Mouse (Mus musculus): ENCODE results near the gene Efcab11. TPM values are rescaled to one million over a fixed set of nuclear protein-coding genes. Genes with fewer than 3 reads are reported as not detected.

The Efcab11 gene
- polyA plus RNA-seq, 1 experiment, result 0.20 TPM

DNA sequence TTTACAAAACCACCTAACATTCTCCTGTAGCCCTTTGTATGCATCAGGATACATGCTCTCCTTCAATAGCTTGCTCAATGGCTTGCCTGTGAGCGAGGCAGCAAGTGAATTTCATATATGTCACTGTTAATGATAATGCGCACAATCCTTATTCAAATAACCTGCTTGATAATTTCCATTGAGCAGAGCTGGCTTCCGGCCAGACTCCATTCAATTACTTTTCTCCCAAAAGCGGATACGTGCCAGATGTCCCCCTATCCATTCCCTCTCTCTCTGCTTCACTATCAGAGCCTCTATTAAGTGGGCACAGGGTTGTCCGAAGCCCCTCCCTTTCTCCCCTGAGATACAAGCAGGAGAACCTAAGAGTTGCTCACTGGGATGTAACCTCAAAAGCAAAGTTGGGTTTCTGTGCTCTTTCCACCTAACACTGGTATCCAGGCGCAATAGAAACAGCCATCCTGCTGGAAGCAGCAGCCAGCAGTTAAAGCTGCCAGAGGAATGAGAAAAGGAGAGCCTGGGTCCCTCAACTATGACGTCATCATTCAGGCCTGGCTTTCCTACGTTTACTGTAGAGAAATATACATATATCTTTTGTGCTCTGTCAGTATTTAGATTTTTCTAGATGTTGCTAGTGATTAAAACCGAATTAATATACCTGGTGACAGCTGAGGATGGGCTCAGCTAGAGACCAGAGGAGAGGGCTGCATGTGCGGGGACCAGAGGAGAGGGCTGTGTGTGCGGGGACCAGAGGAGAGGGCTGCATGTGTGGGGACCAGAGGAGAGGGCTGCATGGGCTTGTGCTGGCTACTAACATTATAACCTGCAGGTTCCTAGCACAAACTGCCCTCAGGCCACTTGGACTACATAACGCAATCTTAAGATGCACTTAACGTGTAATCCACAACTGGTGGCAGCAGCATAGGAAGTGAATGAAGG is 30.6 kb downstream of the Efcab11 start:
- Histone ChIP-seq H3K36me3 (ENCODE audit: control insufficient read depth, insufficient read depth, low read length) (no peaks in the 10 kb centered on the region), H3K4me3 (ENCODE audit: low read depth, low read length) (no peak overlapping the region), H3K27me3 (ENCODE audit: control insufficient read depth, insufficient read depth, low read length) (no peaks in the 10 kb centered on the region), H3K27ac (ENCODE audit: insufficient read depth, low read depth, low read length) (no peak overlapping the region), H3K4me1 (ENCODE audit: control insufficient read depth, insufficient read depth, insufficient read length, low read length) (no peaks in the 10 kb centered on the region)
- WGBS, result 79% methylated on average over 14 of the region's 14 CpGs
- TF ChIP-seq POLR2A (IDR thresholded peaks at IDR 0.05; ENCODE audit: low read depth, low read length) (no peak), CTCF (IDR thresholded peaks at IDR 0.05; ENCODE audit: extremely low read depth, insufficient read length, insufficient replicate concordance, low read depth, low read length) (no peak)

DNA sequence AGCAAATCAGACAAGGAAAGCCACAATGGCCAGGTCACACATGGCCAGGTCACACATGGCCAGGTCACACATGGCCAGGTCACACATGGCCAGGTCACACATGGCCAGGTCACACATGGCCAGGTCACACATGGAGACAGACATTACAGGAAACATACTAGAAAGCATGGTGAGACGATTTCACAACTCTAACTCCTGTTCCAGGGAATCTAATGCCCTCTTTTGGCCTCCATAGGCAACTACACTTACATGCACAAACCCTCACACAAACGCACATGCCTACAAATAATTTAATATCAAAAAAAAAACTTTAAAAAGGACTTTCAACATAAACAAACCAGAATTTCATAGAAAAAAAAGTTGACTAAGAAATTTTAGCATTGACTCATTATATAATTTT is 34.2 kb downstream of the Efcab11 start:
- Histone ChIP-seq H3K4me1 (ENCODE audit: control insufficient read depth, insufficient read depth, insufficient read length, low read length) (no peaks in the 10 kb centered on the region), H3K36me3 (ENCODE audit: control insufficient read depth, insufficient read depth, low read length) (no peaks in the 10 kb centered on the region), H3K27ac (ENCODE audit: insufficient read depth, low read depth, low read length) (no peak overlapping the region), H3K27me3 (ENCODE audit: control insufficient read depth, insufficient read depth, low read length) (no peaks in the 10 kb centered on the region), H3K4me3 (ENCODE audit: low read depth, low read length) (no peak overlapping the region)
- 83% methylated on average over 2 of the region's 2 CpGs for WGBS
- no peak for TF ChIP-seq CTCF (IDR thresholded peaks at IDR 0.05; ENCODE audit: extremely low read depth, insufficient read length, insufficient replicate concordance, low read depth, low read length)
- no peak for TF ChIP-seq POLR2A (IDR thresholded peaks at IDR 0.05; ENCODE audit: low read depth, low read length)

DNA sequence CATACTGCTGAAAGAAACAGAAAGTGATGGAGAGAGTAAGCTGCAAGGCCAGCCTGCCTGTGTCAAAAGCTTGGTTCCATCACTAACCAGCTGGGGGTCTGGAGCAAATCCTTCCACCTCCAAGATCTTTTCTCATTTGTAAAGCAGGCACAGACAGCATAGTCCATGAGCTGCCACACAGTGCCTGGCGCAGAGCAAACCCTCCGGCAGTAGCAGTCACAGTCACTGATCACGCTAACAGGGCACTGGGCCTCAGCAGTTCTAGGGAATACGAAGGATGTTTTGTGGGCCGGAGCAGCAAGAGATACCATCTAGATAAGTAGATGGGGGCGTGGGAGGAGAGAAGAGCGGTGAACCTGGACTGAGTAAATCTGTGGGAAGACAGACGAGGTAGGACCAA is 39.3 kb downstream of the Efcab11 start:
- Histone ChIP-seq H3K4me1 (ENCODE audit: control insufficient read depth, insufficient read depth, insufficient read length, low read length) (no peaks in the 10 kb centered on the region), H3K36me3 (ENCODE audit: control insufficient read depth, insufficient read depth, low read length) (no peaks in the 10 kb centered on the region), H3K4me3 (ENCODE audit: low read depth, low read length) (no peak overlapping the region), H3K27ac (ENCODE audit: insufficient read depth, low read depth, low read length) (no peak overlapping the region), H3K27me3 (ENCODE audit: control insufficient read depth, insufficient read depth, low read length) (no peaks in the 10 kb centered on the region)
- no peak for TF ChIP-seq POLR2A (IDR thresholded peaks at IDR 0.05; ENCODE audit: low read depth, low read length)
- TF ChIP-seq CTCF (IDR thresholded peaks at IDR 0.05; ENCODE audit: extremely low read depth, insufficient read length, insufficient replicate concordance, low read depth, low read length), result no peak
- WGBS, result 95% methylated on average over 8 of the region's 8 CpGs

DNA sequence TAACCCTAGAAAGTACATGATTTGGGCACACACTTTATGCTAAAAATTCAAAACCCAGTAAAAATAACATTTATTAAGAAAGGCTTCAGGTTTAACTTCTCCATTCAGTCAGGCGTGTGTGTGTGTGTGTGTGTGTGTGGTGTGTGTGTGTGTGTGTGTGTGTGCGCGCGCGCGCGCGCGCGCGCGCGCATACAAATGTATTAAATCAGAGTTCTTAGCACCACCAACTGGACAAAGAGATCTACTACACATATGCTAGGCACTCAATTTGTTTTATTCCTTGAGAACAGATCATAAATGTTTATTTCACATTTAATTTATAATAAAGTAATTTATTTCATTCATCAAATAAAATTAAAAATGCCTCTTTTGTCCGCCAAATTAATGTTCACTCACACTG is 45.5 kb downstream of the Efcab11 start:
- Histone ChIP-seq H3K36me3 (ENCODE audit: control insufficient read depth, insufficient read depth, low read length) (no peaks in the 10 kb centered on the region), H3K4me3 (ENCODE audit: low read depth, low read length) (no peak overlapping the region), H3K4me1 (ENCODE audit: control insufficient read depth, insufficient read depth, insufficient read length, low read length) (peaks cover 3% of the 10 kb centered on the region; the same call in 1 of the 2 replicates), H3K27ac (ENCODE audit: insufficient read depth, low read depth, low read length) (no peak overlapping the region), H3K27me3 (ENCODE audit: control insufficient read depth, insufficient read depth, low read length) (no peaks in the 10 kb centered on the region)
- TF ChIP-seq POLR2A (IDR thresholded peaks at IDR 0.05; ENCODE audit: low read depth, low read length) (no peak), CTCF (IDR thresholded peaks at IDR 0.05; ENCODE audit: extremely low read depth, insufficient read length, insufficient replicate concordance, low read depth, low read length) (0 out of 2 replicates have a peak, but pooled peaks have one; percentile 29)
- WGBS, result 81% methylated on average over 14 of the region's 14 CpGs

DNA sequence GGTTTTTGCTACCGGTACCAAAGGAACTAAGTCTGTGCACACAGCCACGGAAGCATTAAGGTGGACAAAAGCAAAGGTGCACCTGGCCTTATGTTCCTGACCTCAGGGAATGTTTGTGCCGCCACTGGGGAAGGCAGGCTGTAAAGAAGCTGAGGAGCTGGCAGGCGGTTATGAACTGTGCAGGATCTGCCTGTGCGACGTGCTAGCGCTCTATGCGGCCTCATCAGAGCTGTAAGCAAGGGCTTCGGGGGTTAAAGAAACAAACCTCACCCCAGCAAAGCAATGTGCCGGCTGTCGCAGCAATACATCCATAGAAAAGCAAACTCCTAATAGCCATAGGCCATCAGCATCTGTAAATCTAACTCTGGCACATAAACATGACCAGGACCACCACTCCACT is 46.1 kb downstream of the Efcab11 start:
- Histone ChIP-seq H3K27ac (ENCODE audit: insufficient read depth, low read depth, low read length) (no peak overlapping the region), H3K4me3 (ENCODE audit: low read depth, low read length) (no peak overlapping the region), H3K4me1 (ENCODE audit: control insufficient read depth, insufficient read depth, insufficient read length, low read length) (peaks cover 3% of the 10 kb centered on the region; the same call in 1 of the 2 replicates), H3K27me3 (ENCODE audit: control insufficient read depth, insufficient read depth, low read length) (no peaks in the 10 kb centered on the region), H3K36me3 (ENCODE audit: control insufficient read depth, insufficient read depth, low read length) (no peaks in the 10 kb centered on the region)
- TF ChIP-seq POLR2A (IDR thresholded peaks at IDR 0.05; ENCODE audit: low read depth, low read length), result no peak
- no peak for TF ChIP-seq CTCF (IDR thresholded peaks at IDR 0.05; ENCODE audit: extremely low read depth, insufficient read length, insufficient replicate concordance, low read depth, low read length)
- 93% methylated on average over 11 of the region's 11 CpGs for WGBS

DNA sequence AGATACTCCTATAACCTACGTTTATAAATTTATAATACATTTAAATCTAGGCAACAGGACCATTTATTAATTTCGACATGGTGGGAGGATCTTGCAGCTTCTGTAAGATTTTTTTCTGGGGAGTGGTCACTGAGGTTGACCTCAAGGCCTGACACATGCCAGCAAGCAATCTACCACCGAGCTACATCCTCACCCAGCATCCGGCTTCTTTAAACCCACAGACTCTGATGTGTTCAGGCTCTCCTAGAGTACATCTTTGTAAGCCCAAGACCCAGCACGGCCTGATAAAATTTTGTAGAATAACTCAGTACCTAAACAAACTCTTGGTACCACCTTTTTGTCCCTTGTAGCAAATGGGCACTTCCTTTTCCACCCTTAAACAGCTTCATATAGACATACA is 46.7 kb downstream of the Efcab11 start:
- H3K4me1 ChIP-seq (ENCODE audit: control insufficient read depth, insufficient read depth, insufficient read length, low read length), result peaks cover 3% of the 10 kb centered on the region; the same call in 1 of the 2 replicates
- H3K4me3 ChIP-seq (ENCODE audit: low read depth, low read length), result no peak overlapping the region
- H3K27me3 ChIP-seq (ENCODE audit: control insufficient read depth, insufficient read depth, low read length), result no peaks in the 10 kb centered on the region
- no peak overlapping the region for H3K27ac ChIP-seq (ENCODE audit: insufficient read depth, low read depth, low read length)
- no peaks in the 10 kb centered on the region for H3K36me3 ChIP-seq (ENCODE audit: control insufficient read depth, insufficient read depth, low read length)
- no peak for TF ChIP-seq CTCF (IDR thresholded peaks at IDR 0.05; ENCODE audit: extremely low read depth, insufficient read length, insufficient replicate concordance, low read depth, low read length)
- WGBS, result 91% methylated on average over 5 of the region's 5 CpGs

DNA sequence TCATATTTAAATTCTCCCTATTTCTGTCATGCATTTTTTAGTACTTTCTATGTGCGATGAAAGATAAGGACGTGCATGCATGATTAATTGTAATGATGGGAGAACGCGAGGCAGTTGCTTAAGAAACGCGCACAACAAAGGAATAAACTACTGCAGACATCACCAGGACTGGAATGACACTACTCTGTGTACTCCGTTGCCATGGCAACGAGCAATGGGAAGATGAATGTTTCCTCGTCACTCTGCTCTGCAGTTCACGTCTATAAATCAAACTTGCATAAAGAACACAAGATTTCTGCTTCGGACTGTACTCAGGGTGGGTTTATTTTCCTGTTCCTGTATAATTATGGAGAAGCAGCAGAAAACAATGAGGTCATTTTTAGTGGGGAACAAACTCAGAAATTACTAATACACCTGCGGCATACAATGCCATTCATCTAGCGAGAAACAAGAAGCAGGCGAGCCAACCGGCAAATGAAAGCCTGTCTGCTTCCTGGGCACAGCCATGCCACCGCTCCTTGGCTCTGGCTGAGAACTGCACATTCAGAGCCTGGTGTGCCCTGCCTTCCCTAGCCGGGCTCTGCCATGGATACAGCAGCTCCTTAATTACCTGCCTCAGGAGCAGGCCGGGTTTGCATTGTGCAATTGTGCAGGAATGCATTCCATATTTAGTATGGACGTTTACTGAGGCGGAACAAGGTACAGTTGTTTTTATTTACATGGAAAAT is 47.7 kb downstream of the Efcab11 start:
- TF ChIP-seq CTCF (IDR thresholded peaks at IDR 0.05; ENCODE audit: extremely low read depth, insufficient read length, insufficient replicate concordance, low read depth, low read length) (no peak), POLR2A (IDR thresholded peaks at IDR 0.05; ENCODE audit: low read depth, low read length) (no peak)
- Histone ChIP-seq H3K27ac (ENCODE audit: insufficient read depth, low read depth, low read length) (no peak overlapping the region), H3K4me3 (ENCODE audit: low read depth, low read length) (no peak overlapping the region), H3K27me3 (ENCODE audit: control insufficient read depth, insufficient read depth, low read length) (no peaks in the 10 kb centered on the region), H3K36me3 (ENCODE audit: control insufficient read depth, insufficient read depth, low read length) (no peaks in the 10 kb centered on the region), H3K4me1 (ENCODE audit: control insufficient read depth, insufficient read depth, insufficient read length, low read length) (peaks cover 3% of the 10 kb centered on the region; the same call in 1 of the 2 replicates)
- WGBS, result 75% methylated on average over 20 of the region's 20 CpGs

Measured in small intestine, adult 2 months (tissue).